ENCODE assay signal across 9 mouse cellular contexts in genomic region chr11:95251295-95251694, GRCm38 (mm10). TPM values are rescaled to one million over a fixed set of nuclear protein-coding genes. Genes with fewer than 3 reads are reported as not detected.
DNase-seq lines count a peak whose midpoint lies in the region; ATAC-seq lines count a peak whose summit lies in the region.
"Had no signal": no experiment of that assay in that cellular context is flagged by ENCODE, and none has a peak within 500 bp of the region (broad histone marks: within the 10 kb centered on the region; RNA-seq: fewer than 3 reads in every experiment).

No protein-coding gene starts in this region.

- no peak overlapping the region for H3K9ac ChIP-seq in kidney, embryonic 15.5 days
- H3K9ac ChIP-seq in liver, embryonic 13.5 days = no peak overlapping the region
- H3K9ac ChIP-seq: stomach, embryonic 15.5 days had no signal

- peaks cover 8% of the 10 kb centered on the region for H3K4me1 ChIP-seq in kidney, embryonic 15.5 days
- peaks cover 13% of the 10 kb centered on the region; the same call in 1 of the 2 replicates for H3K4me1 ChIP-seq in liver, embryonic 13.5 days (replicated peaks)

- DNase-seq in urinary bladder, adult 18-20 months (ENCODE audit: low spot score in 2 of 2) = peak; percentile 52 to 68
- DNase-seq in urinary bladder, postnatal 10 days (ENCODE audit: low spot score) = no peak
- DNase-seq in cerebellum, adult 18-20 months = peak; percentile 70 to 79
- peak; percentile 73 for DNase-seq in gastrocnemius, adult 18-20 months (ENCODE audit: low spot score)
- peak; percentile 42 for DNase-seq in liver, embryonic 13.5 days
- DNase-seq in thymus, postnatal 0 days (ENCODE audit: low spot score) = peak; percentile 76

- H3K9me3 ChIP-seq in kidney, embryonic 15.5 days (replicated peaks) = no peaks in the 10 kb centered on the region
- no peaks in the 10 kb centered on the region for H3K9me3 ChIP-seq in liver, embryonic 13.5 days (replicated peaks)
- H3K9me3 ChIP-seq: stomach, embryonic 15.5 days had no signal

- H3K27me3 ChIP-seq in kidney, embryonic 15.5 days = no peaks in the 10 kb centered on the region; the same call in 1 of the 2 replicates
- no peaks in the 10 kb centered on the region for H3K27me3 ChIP-seq in liver, embryonic 13.5 days
- H3K27me3 ChIP-seq: stomach, embryonic 15.5 days had no signal

- H3K4me3 ChIP-seq in kidney, embryonic 15.5 days (replicated peaks) = no peak overlapping the region
- no peak overlapping the region for H3K4me3 ChIP-seq in liver, embryonic 13.5 days (replicated peaks)
- H3K4me3 ChIP-seq: stomach, embryonic 15.5 days had no signal

- WGBS in kidney, embryonic 15.5 days = 5% methylated on average over 11 of the region's 11 CpGs
- 6% methylated on average over 11 of the region's 11 CpGs for WGBS in liver, embryonic 13.5 days (ENCODE audit: insufficient replicate concordance)

- H3K36me3 ChIP-seq in kidney, embryonic 15.5 days = no peaks in the 10 kb centered on the region
- no peaks in the 10 kb centered on the region for H3K36me3 ChIP-seq in liver, embryonic 13.5 days
- H3K36me3 ChIP-seq: stomach, embryonic 15.5 days had no signal

- H3K4me2 ChIP-seq in kidney, embryonic 15.5 days = no peak overlapping the region
- H3K4me2 ChIP-seq in liver, embryonic 13.5 days = no peak overlapping the region
- H3K4me2 ChIP-seq: stomach, embryonic 15.5 days had no signal

- ATAC-seq in kidney, embryonic 15.5 days (replicated peaks; ENCODE audit: low FRiP score) = no peak
- ATAC-seq in liver, embryonic 13.5 days (ENCODE audit: low read depth) = no peak
- ATAC-seq in neutrophil, adult 5-6 weeks (ENCODE audit: extremely low read depth, insufficient number of reproducible peaks, low FRiP score, poor library complexity, severe bottlenecking) = peak; percentile 68

- peak overlapping the region; percentile 35; the same call in 1 of the 2 replicates for H3K27ac ChIP-seq in kidney, embryonic 15.5 days
- peak overlapping the region; percentile 39 for H3K27ac ChIP-seq in liver, embryonic 13.5 days
- H3K27ac ChIP-seq: stomach, embryonic 15.5 days had no signal

RNA-seq across cellular contexts. Expression of gene Tac4, which starts 10.0 kb away (rescaled TPM):
- total RNA-seq in gastrocnemius, adult 18-20 months (2021) = not detected
- 0.17 TPM in 1 of 2 replicates, not detected in the other for polyA plus RNA-seq in kidney, embryonic 15.5 days (2015; fragmentation: Nextera tagmentation; extraction: Ambion mirVana)
- not detected in 2 replicates for polyA plus RNA-seq in liver, embryonic 13.5 days (2015; fragmentation: Nextera tagmentation; extraction: Ambion mirVana)
- total RNA-seq in neutrophil, adult 5-6 weeks (2017) = 0.86 TPM in 1 of 2 replicates, not detected in the other
- polyA plus RNA-seq in thymus, postnatal 0 days (2015; fragmentation: Nextera tagmentation; extraction: Ambion mirVana) = 0.21 and 0.27 TPM in 2 replicates

RNA-seq across cellular contexts. Expression of gene Kat7, which starts 58.8 kb away (rescaled TPM):
- 10 to 100 TPM; 19.7 to 23.9 TPM for total RNA-seq in gastrocnemius, adult 18-20 months (2021)
- polyA plus RNA-seq in kidney, embryonic 15.5 days (2015; fragmentation: Nextera tagmentation; extraction: Ambion mirVana) = 78.7 and 83.4 TPM in 2 replicates
- 33.4 and 39.7 TPM in 2 replicates for polyA plus RNA-seq in liver, embryonic 13.5 days (2015; fragmentation: Nextera tagmentation; extraction: Ambion mirVana)
- total RNA-seq in neutrophil, adult 5-6 weeks (2017) = 63.7 and 69.5 TPM in 2 replicates
- polyA plus RNA-seq in thymus, postnatal 0 days (2015; fragmentation: Nextera tagmentation; extraction: Ambion mirVana) = 56.8 and 57.9 TPM in 2 replicates
